14 mouse cellular contexts compared by ENCODE assay signal in the genomic region with DNA sequence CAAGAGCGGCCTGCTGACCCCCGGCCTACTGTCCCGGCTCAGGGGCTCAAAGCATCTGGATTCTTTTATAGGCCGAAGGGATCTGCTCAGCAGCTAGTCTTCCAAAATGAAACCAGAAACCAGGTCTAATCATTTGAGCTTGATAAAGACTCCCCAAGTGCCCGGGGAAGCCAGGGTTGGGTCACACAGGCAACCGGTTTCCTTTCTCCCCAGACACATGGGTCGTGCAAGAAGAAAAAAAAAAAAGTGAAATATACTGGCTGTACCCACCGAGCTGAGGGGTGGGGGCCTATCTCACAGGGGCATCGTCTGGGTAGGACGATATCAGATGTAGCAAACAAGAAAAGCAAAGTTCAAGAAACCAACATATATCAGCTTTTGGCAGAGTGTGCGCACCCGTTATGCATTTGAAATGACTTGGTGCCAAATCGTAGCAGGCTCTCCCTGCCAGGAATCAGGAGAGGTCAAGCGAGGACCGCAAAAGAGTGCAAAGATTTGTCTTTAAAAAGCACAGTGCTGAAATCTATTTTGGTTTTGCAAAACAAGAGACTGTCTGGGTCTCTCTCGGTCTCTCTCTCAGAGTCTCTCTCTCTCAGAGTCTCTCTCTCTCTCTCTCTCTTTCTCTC. TPM values are rescaled to one million over a fixed set of nuclear protein-coding genes. Genes with fewer than 3 reads are reported as not detected.
A peak's percentile ranks its signal among the peaks of the same experiment; 100 is the strongest.
DNase-seq lines count a peak whose midpoint lies in the region; ATAC-seq and TF ChIP-seq lines count a peak whose summit lies in the region.
"Had no signal": no experiment of that assay in that cellular context is flagged by ENCODE, and none has a peak within 500 bp of the region (broad histone marks: within the 10 kb centered on the region; RNA-seq: fewer than 3 reads in every experiment).

No protein-coding gene starts in this region.

- no peaks in the 10 kb centered on the region for H3K27me3 ChIP-seq in kidney, adult 2 months (replicated peaks; ENCODE audit: control insufficient read depth, insufficient read depth, low read length)
- no peaks in the 10 kb centered on the region for H3K27me3 ChIP-seq in embryonic facial prominence, embryonic 11.5 days (ENCODE audit: control insufficient read depth, insufficient read depth, low read length)
- H3K27me3 ChIP-seq: limb, embryonic 12.5 days had no signal

- TF ChIP-seq POLR2A in kidney, adult 2 months (IDR thresholded peaks at IDR 0.05; ENCODE audit: low read depth, low read length) = no peak

- no peak overlapping the region for H3K9ac ChIP-seq in embryonic facial prominence, embryonic 11.5 days (replicated peaks; ENCODE audit: low read length)
- H3K9ac ChIP-seq: limb, embryonic 12.5 days had no signal

- H3K27ac ChIP-seq in kidney, adult 2 months (ENCODE audit: insufficient read depth, low read depth, low read length) = no peak overlapping the region
- no peak overlapping the region for H3K27ac ChIP-seq in embryonic facial prominence, embryonic 11.5 days (replicated peaks; ENCODE audit: low read depth, low read length)
- H3K27ac ChIP-seq: hindbrain, embryonic 10.5 days; limb, embryonic 12.5 days had no signal

- intact Hi-C loops in heart, postnatal 36 days (cut with DNase I) = no loop called here

- no peaks in the 10 kb centered on the region for H3K9me3 ChIP-seq in embryonic facial prominence, embryonic 11.5 days (replicated peaks; ENCODE audit: control insufficient read depth, low read length)
- H3K9me3 ChIP-seq: hindbrain, embryonic 10.5 days; limb, embryonic 12.5 days had no signal

- peak; percentile 14 for DNase-seq in kidney, adult 2 months
- no peak for DNase-seq in kidney, postnatal 36 days
- peak; percentile 52 for DNase-seq in embryonic facial prominence, embryonic 11.5 days (ENCODE audit: low spot score)
- DNase-seq in heart, adult 8-10 months (ENCODE audit: low spot score) = peak; percentile 27
- peak; percentile 15 to 37 for DNase-seq in heart, postnatal 36 days
- DNase-seq in gastrocnemius, postnatal 25 days = no peak
- DNase-seq in cerebellum, postnatal 10 days = no peak
- DNase-seq: adrenal gland, postnatal 25 days; cerebellum, adult 11-12 months; lung, adult 2 months had no signal

- no peak for ATAC-seq in embryonic facial prominence, embryonic 11.5 days (replicated peaks; ENCODE audit: insufficient number of reproducible peaks, low FRiP score, low TSS enrichment, low read depth)
- ATAC-seq: CD4-positive, CD25-positive, alpha-beta regulatory T cell, adult 4 months; intestine, embryonic 16.5 days had no signal

- H3K4me3 ChIP-seq in kidney, adult 2 months (ENCODE audit: insufficient read depth, low read depth, low read length) = no peak overlapping the region
- no peak overlapping the region for H3K4me3 ChIP-seq in embryonic facial prominence, embryonic 11.5 days (ENCODE audit: low read depth, low read length)
- H3K4me3 ChIP-seq: hindbrain, embryonic 10.5 days; limb, embryonic 12.5 days had no signal

- no peaks in the 10 kb centered on the region for H3K4me1 ChIP-seq in kidney, adult 2 months (ENCODE audit: control insufficient read depth, insufficient read depth, low read length)
- H3K4me1 ChIP-seq in embryonic facial prominence, embryonic 11.5 days (ENCODE audit: control insufficient read depth, insufficient read depth, low read length) = peaks cover 11% of the 10 kb centered on the region

- TF ChIP-seq CTCF in kidney, adult 2 months (conservative IDR thresholded peaks at IDR 0.05; ENCODE audit: insufficient read depth, insufficient read length, low read depth, low read length) = no peak

- no peak overlapping the region for H3K4me2 ChIP-seq in embryonic facial prominence, embryonic 11.5 days (ENCODE audit: low read depth, low read length)
- H3K4me2 ChIP-seq: limb, embryonic 12.5 days had no signal

- 46% methylated on average over 16 of the region's 16 CpGs for WGBS in kidney, adult 2 months
- WGBS in embryonic facial prominence, embryonic 11.5 days = 41% methylated on average over 16 of the region's 16 CpGs

- no peaks in the 10 kb centered on the region for H3K36me3 ChIP-seq in kidney, adult 2 months (ENCODE audit: control insufficient read depth, insufficient read depth, low read length)
- H3K36me3 ChIP-seq in embryonic facial prominence, embryonic 11.5 days (replicated peaks; ENCODE audit: control insufficient read depth, insufficient read depth, low read depth, low read length) = no peaks in the 10 kb centered on the region
- H3K36me3 ChIP-seq: hindbrain, embryonic 10.5 days had no signal

RNA-seq across cellular contexts. Expression of gene Prdm16, which starts 55.3 kb away (rescaled TPM):
- 7.1 and 8.5 TPM in 2 replicates for polyA plus RNA-seq in kidney, adult 2 months (2012; rRNA removed)
- 22.3 and 28.3 TPM in 2 replicates for polyA plus RNA-seq in embryonic facial prominence, embryonic 11.5 days (2014; fragmentation: Nextera tagmentation; extraction: Ambion mirVana)
- total RNA-seq in heart, adult 8-10 months (2022) = 10 to 100 TPM; 12.6 to 15.7 (median 14.3) TPM
- total RNA-seq in heart, postnatal 36 days (2021) = 10 to 100 TPM; 11.7 to 13.8 TPM
- total RNA-seq in gastrocnemius, postnatal 25 days (2021) = 1 to 10 TPM; 1.7 to 3.0 TPM

Comparison
In these comparisons a context has a peak if more than half of its experiments do, and no peak if none do; other contexts are left out.
1. DNase-seq: peak in kidney, adult 2 months (single experiment), embryonic facial prominence, embryonic 11.5 days (single experiment), heart, adult 8-10 months (single experiment) and heart, postnatal 36 days (2 of 2); none in kidney, postnatal 36 days (0 of 2), gastrocnemius, postnatal 25 days (single experiment) and cerebellum, postnatal 10 days (0 of 2).